ENCODE assay signal across 9 mouse cellular contexts in the genomic region with DNA sequence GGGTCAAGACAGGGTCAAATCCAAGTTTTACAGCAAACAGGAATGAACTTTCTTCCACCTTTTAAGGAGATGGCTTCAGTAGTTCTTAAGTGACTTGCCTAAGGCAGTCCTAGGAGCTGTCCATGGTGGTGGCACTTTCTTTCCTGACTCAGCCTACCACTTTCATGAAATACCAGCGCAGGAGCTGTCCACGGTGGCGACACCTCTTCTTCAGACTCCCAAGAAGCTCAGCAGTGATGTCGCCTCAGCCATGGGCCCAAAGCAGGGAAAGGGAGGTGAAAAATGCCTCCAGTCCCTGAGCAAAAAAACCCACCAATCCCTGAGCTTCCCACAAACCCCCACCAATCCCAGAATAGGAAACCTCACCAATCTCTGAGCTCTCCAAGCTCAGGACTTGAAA. TPM values are rescaled to one million over a fixed set of nuclear protein-coding genes. Genes with fewer than 3 reads are reported as not detected.
DNase-seq lines count a peak whose midpoint lies in the region; ATAC-seq and TF ChIP-seq lines count a peak whose summit lies in the region.
"Had no signal": no experiment of that assay in that cellular context is flagged by ENCODE, and none has a peak within 500 bp of the region (broad histone marks: within the 10 kb centered on the region; RNA-seq: fewer than 3 reads in every experiment).

No protein-coding gene starts in this region.

- H3K4me3 ChIP-seq in hindbrain, embryonic 15.5 days: no peak overlapping the region
- no peak overlapping the region for H3K4me3 ChIP-seq in hindbrain, postnatal 0 days (ENCODE audit: low read length)
- H3K4me3 ChIP-seq in ES-E14 (ENCODE audit: insufficient read depth in 1 of 2, low read depth in 1 of 2, low read length in 2 of 2, poor library complexity in 1 of 2, severe bottlenecking in 1 of 2): no peak overlapping the region

- no peaks in the 10 kb centered on the region for H3K27me3 ChIP-seq in hindbrain, embryonic 15.5 days
- no peaks in the 10 kb centered on the region for H3K27me3 ChIP-seq in hindbrain, postnatal 0 days (ENCODE audit: insufficient read depth, low read length)
- H3K27me3 ChIP-seq in splenic B cell, adult 2 months (ENCODE audit: control insufficient read depth, insufficient read depth, low read length, poor library complexity, severe bottlenecking): no peaks in the 10 kb centered on the region

- H3K9ac ChIP-seq in hindbrain, embryonic 15.5 days: no peak overlapping the region
- no peak overlapping the region for H3K9ac ChIP-seq in hindbrain, postnatal 0 days (replicated peaks; ENCODE audit: low read length)
- no peak overlapping the region for H3K9ac ChIP-seq in ES-E14 (ENCODE audit: insufficient read depth, low read depth, low read length, poor library complexity, severe bottlenecking)

- no peaks in the 10 kb centered on the region for H3K9me3 ChIP-seq in hindbrain, embryonic 15.5 days
- no peaks in the 10 kb centered on the region for H3K9me3 ChIP-seq in hindbrain, postnatal 0 days (ENCODE audit: low read length)
- no peaks in the 10 kb centered on the region for H3K9me3 ChIP-seq in ES-E14 (ENCODE audit: control insufficient read depth, insufficient read depth, low read depth, low read length)

- no peak overlapping the region for H3K4me2 ChIP-seq in hindbrain, embryonic 15.5 days
- no peak overlapping the region for H3K4me2 ChIP-seq in hindbrain, postnatal 0 days (ENCODE audit: low read depth, low read length)

- 74% methylated on average over 4 of the region's 4 CpGs for WGBS in hindbrain, embryonic 15.5 days
- 65% methylated on average over 4 of the region's 4 CpGs for WGBS in hindbrain, postnatal 0 days

- DNase-seq in hindbrain, postnatal 0 days (ENCODE audit: low spot score): no peak
- DNase-seq in ES-E14 (ENCODE audit: low read depth, low spot score): peak; percentile 96
- DNase-seq in embryo, embryonic 9.5 days (ENCODE audit: extremely low spot score): peak; percentile 18
- DNase-seq in splenic B cell, adult 2 months (ENCODE audit: low read depth, low spot score): peak; percentile 59
- no peak for DNase-seq in layer of hippocampus, postnatal 14 days (ENCODE audit: low spot score in 2 of 2)
- no peak for DNase-seq in ovary, postnatal 10 days (ENCODE audit: low spot score)
- DNase-seq in frontal cortex, postnatal 36 days (ENCODE audit: low spot score in 2 of 2): no peak

- peak overlapping the region; percentile 97; the same call in 1 of the 2 replicates for H3K27ac ChIP-seq in hindbrain, embryonic 15.5 days (replicated peaks)
- no peak overlapping the region for H3K27ac ChIP-seq in hindbrain, postnatal 0 days
- H3K27ac ChIP-seq in ES-E14 (ENCODE audit: insufficient read depth, low read depth, low read length, poor library complexity, severe bottlenecking): no peak overlapping the region

- H3K4me1 ChIP-seq in hindbrain, embryonic 15.5 days (replicated peaks): peaks cover 17% of the 10 kb centered on the region
- peaks cover 8% of the 10 kb centered on the region; the same call in 1 of the 2 replicates for H3K4me1 ChIP-seq in hindbrain, postnatal 0 days (ENCODE audit: insufficient read depth, low read length)
- peaks cover 0 to 6% of the 10 kb centered on the region in 2 experiments; a peak in 1 of 4 replicates for H3K4me1 ChIP-seq in ES-E14 (ENCODE audit: control insufficient read depth in 2 of 2, insufficient read depth in 2 of 2, low read length in 2 of 2, poor library complexity in 1 of 2)

- no peak for ATAC-seq in hindbrain, embryonic 15.5 days (ENCODE audit: low FRiP score, low read depth)
- no peak for ATAC-seq in hindbrain, postnatal 0 days

- 0 out of 2 replicates have a peak, but pooled peaks cover 1% of the 10 kb centered on the region for H3K36me3 ChIP-seq in hindbrain, embryonic 15.5 days
- H3K36me3 ChIP-seq in hindbrain, postnatal 0 days (ENCODE audit: insufficient read depth, low read length): no peaks in the 10 kb centered on the region
- H3K36me3 ChIP-seq in ES-E14 (ENCODE audit: control insufficient read depth, insufficient read depth, low read length, poor library complexity, severe bottlenecking): no peaks in the 10 kb centered on the region
- H3K36me3 ChIP-seq in splenic B cell, adult 2 months (ENCODE audit: control insufficient read depth, insufficient read depth, low read length, poor library complexity, severe bottlenecking): no peaks in the 10 kb centered on the region

- no peak for TF ChIP-seq CTCF in hindbrain, postnatal 0 days (IDR thresholded peaks at IDR 0.05; ENCODE audit: low read depth)

- in situ Hi-C loops in ES-E14 (cut with MboI; ENCODE audit: low sequenced_read_pairs in 2 of 2, unreplicated experiment in 2 of 2): no loop called here

TF ChIP-seq in ES-E14, 5 proteins besides CTCF, POLR2A, EP300 and RAD21:
- TF ChIP-seq MAFK (IDR thresholded peaks at IDR 0.05; ENCODE audit: insufficient read depth, low read depth, low read length) (peak; percentile 75), ZNF384 (IDR thresholded peaks at IDR 0.05; ENCODE audit: low read depth, low read length) (no peak)

RNA-seq across cellular contexts. Expression of gene Lrrc61, which starts 1.7 kb away (rescaled TPM):
- 24.8 and 29.2 TPM in 2 replicates for polyA plus RNA-seq in hindbrain, embryonic 15.5 days (2015; fragmentation: Nextera tagmentation; extraction: Ambion mirVana)
- 32.0 and 50.1 TPM in 2 replicates for total RNA-seq in hindbrain, postnatal 0 days (2014; rRNA removed)
- 14.2 and 15.7 TPM in 2 replicates for polyA plus RNA-seq in hindbrain, postnatal 0 days (2015; fragmentation: Nextera tagmentation; extraction: Ambion mirVana)
- total RNA-seq in ES-E14 (2012; rRNA removed): 2.0 and 5.1 TPM in 2 replicates
- total RNA-seq in layer of hippocampus, postnatal 14 days (2021): 10 to 100 TPM; 29.2 to 30.2 TPM

RNA-seq across cellular contexts. Expression of gene Atp6v0e2, which starts 15.5 kb away (rescaled TPM):
- 296 and 311 TPM in 2 replicates for polyA plus RNA-seq in hindbrain, embryonic 15.5 days (2015; fragmentation: Nextera tagmentation; extraction: Ambion mirVana)
- 407 and 443 TPM in 2 replicates for total RNA-seq in hindbrain, postnatal 0 days (2014; rRNA removed)
- 446 and 455 TPM in 2 replicates for polyA plus RNA-seq in hindbrain, postnatal 0 days (2015; fragmentation: Nextera tagmentation; extraction: Ambion mirVana)
- total RNA-seq in ES-E14 (2012; rRNA removed): 13.5 and 15.9 TPM in 2 replicates
- 100 to 1,000 TPM; 522 to 523 TPM for total RNA-seq in layer of hippocampus, postnatal 14 days (2021)

RNA-seq across cellular contexts. Expression of gene Rarres2, which starts 19.7 kb away (rescaled TPM):
- 5.1 and 7.6 TPM in 2 replicates for polyA plus RNA-seq in hindbrain, embryonic 15.5 days (2015; fragmentation: Nextera tagmentation; extraction: Ambion mirVana)
- 2.7 and 4.3 TPM in 2 replicates for total RNA-seq in hindbrain, postnatal 0 days (2014; rRNA removed)
- 10.0 and 10.4 TPM in 2 replicates for polyA plus RNA-seq in hindbrain, postnatal 0 days (2015; fragmentation: Nextera tagmentation; extraction: Ambion mirVana)
- 0.18 and 0.42 TPM in 2 replicates for total RNA-seq in ES-E14 (2012; rRNA removed)
- 10 to 100 TPM; 14.9 to 23.3 TPM for total RNA-seq in layer of hippocampus, postnatal 14 days (2021)

RNA-seq across cellular contexts. Expression of gene Gm45021, which starts 36.5 kb away (rescaled TPM):
- polyA plus RNA-seq in hindbrain, embryonic 15.5 days (2015; fragmentation: Nextera tagmentation; extraction: Ambion mirVana): not detected in 2 replicates
- total RNA-seq in hindbrain, postnatal 0 days (2014; rRNA removed): not detected in 2 replicates
- polyA plus RNA-seq in hindbrain, postnatal 0 days (2015; fragmentation: Nextera tagmentation; extraction: Ambion mirVana): not detected in 2 replicates
- total RNA-seq in ES-E14 (2012; rRNA removed): not detected in 2 replicates
- total RNA-seq in layer of hippocampus, postnatal 14 days (2021): not detected
- polyA plus RNA-seq: heart, postnatal 0 days had no signal

RNA-seq across cellular contexts. Expression of gene Repin1, which starts 40.8 kb away (rescaled TPM):
- 44.3 and 46.1 TPM in 2 replicates for polyA plus RNA-seq in hindbrain, embryonic 15.5 days (2015; fragmentation: Nextera tagmentation; extraction: Ambion mirVana)
- total RNA-seq in hindbrain, postnatal 0 days (2014; rRNA removed): 83.1 and 86.9 TPM in 2 replicates
- polyA plus RNA-seq in hindbrain, postnatal 0 days (2015; fragmentation: Nextera tagmentation; extraction: Ambion mirVana): 40.6 and 41.2 TPM in 2 replicates
- total RNA-seq in ES-E14 (2012; rRNA removed): 17.4 and 22.8 TPM in 2 replicates
- total RNA-seq in layer of hippocampus, postnatal 14 days (2021): 10 to 100 TPM; 29.3 to 38.4 TPM

Comparison
In these comparisons a context has a peak if more than half of its experiments do, and no peak if none do; other contexts are left out.
1. DNase-seq: peak in ES-E14 (single experiment), embryo, embryonic 9.5 days (single experiment) and splenic B cell, adult 2 months (single experiment); none in hindbrain, postnatal 0 days (single experiment), layer of hippocampus, postnatal 14 days (0 of 2), ovary, postnatal 10 days (single experiment) and frontal cortex, postnatal 36 days (0 of 2).
2. RNA of gene Atp6v0e2, which starts 15.5 kb away (total RNA-seq): 522 to 523 TPM in layer of hippocampus, postnatal 14 days and 407 to 443 TPM in hindbrain, postnatal 0 days; 13.5 to 15.9 TPM in ES-E14; every median in the first group is over 10 times any median in the second.